Mouse (Mus musculus) cerebellum, postnatal 25 days (tissue): Measurements from ENCODE around the gene Coro2b.
A peak's percentile ranks its signal among the peaks of the same experiment; 100 is the strongest.

Experiments used
- DNase-seq, 2 experiments: peaks; one replicate each; pipeline ENCODE4 v3.0.0; 2021; ENCODE audit warnings: mixed read lengths in 2 of 2

The Coro2b gene

GRCm38 (mm10) chr9:62382519-62383084, 154.2 kb downstream of the Coro2b start:
- peak in 1 of 2 experiments; percentile 17 for DNase-seq

- DNase-seq: no peak
These were observed 155.4 kb downstream of the Coro2b start for GRCm38 (mm10) chr9:62381402-62381913.

GRCm38 (mm10) chr9:62380351-62380750, 156.5 kb downstream of the Coro2b start:
- no peak for DNase-seq

GRCm38 (mm10) chr9:62377897-62378296, 158.9 kb downstream of the Coro2b start:
- DNase-seq: peak in 1 of 2 experiments; percentile 16

- DNase-seq: no peak
These were observed 162.6 kb downstream of the Coro2b start for GRCm38 (mm10) chr9:62374276-62374675.

- peak; percentile 76 to 87 for DNase-seq
These were observed 163.4 kb downstream of the Coro2b start for GRCm38 (mm10) chr9:62373222-62374123.

- DNase-seq: no peak
These were observed 164.2 kb downstream of the Coro2b start for GRCm38 (mm10) chr9:62372556-62373221.

GRCm38 (mm10) chr9:62371745-62372555, 164.9 kb downstream of the Coro2b start:
- DNase-seq: peak in 1 of 2 experiments; percentile 27

GRCm38 (mm10) chr9:62370648-62371280, 166.1 kb downstream of the Coro2b start:
- peak; percentile 40 to 46 for DNase-seq

- DNase-seq: no peak
These were observed 166.7 kb downstream of the Coro2b start for GRCm38 (mm10) chr9:62370186-62370585.
